Mouse (Mus musculus): Measurements from ENCODE around the gene Xpa.

DNA sequence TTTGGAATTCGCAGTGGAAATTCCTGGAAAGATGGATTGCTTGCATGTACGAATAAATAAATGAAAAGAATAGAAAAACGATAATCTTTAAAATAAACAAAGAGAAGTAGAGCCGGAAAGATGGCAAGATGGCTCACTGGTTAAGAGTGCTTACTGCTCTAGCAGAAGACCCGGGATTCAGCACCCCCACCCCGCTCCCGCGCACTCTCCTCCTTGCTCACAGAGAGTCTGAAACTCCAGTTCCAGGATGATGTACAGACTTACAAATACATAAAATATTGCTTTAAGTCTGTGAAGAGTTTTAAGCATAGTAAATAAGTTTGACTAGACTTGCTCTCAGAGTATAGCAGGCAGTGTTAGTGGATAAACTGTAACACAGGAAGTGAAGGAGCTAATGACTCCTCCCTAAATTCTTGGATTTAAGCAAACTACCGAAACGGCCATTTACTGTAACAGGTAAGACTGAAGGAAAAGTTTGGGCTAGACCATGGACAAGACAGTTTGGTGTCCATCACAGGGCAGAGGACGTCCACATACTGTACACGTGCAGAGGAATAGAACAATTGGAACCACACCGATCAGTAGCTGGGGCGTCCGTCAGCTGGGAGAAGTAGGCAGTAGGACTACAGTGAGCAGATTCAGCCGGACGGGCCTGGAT lies 58.4 kb downstream of the Xpa start:
- TF ChIP-seq CTCF (IDR thresholded peaks at IDR 0.05; ENCODE audit: control insufficient read depth, insufficient read depth, low read length) = no peak
- no peak for TF ChIP-seq POLR2A (IDR thresholded peaks at IDR 0.05; ENCODE audit: borderline replicate concordance, control insufficient read depth, low read depth, low read length)

Measured in bone marrow, adult 2 months (tissue).